Mouse (Mus musculus) embryonic facial prominence, embryonic 12.5 days (tissue): ENCODE results near the gene Ebf1. TPM values are rescaled to one million over a fixed set of nuclear protein-coding genes. Genes with fewer than 3 reads are reported as not detected.

Experiments used
- ATAC-seq: fragments of 200-750 bp; cut with Nextera tagmentation; 2 replicates; pipeline ENCODE4 v1.8.0; 2017; ENCODE audit not compliant: insufficient number of reproducible peaks, insufficient read depth, low FRiP score, low TSS enrichment
- H3K27ac ChIP-seq: fragments of 300-500 bp; sonication (generic); 2 replicates; pipeline ENCODE4 v1.5.1; 2016; ENCODE audit warnings: mild to moderate bottlenecking
- H3K27me3 ChIP-seq: fragments of 300-500 bp; sonication (generic); 2 replicates; pipeline ENCODE4 v1.6.1; 2016; ENCODE audit warnings: mild to moderate bottlenecking, moderate library complexity
- H3K36me3 ChIP-seq: fragments of 300-500 bp; sonication (generic); 2 replicates; pipeline ENCODE4 v1.6.1; 2016; ENCODE audit warnings: mild to moderate bottlenecking
- H3K4me1 ChIP-seq: fragments of 300-500 bp; sonication (generic); 2 replicates; pipeline ENCODE4 v1.6.1; 2016
- H3K4me2 ChIP-seq: fragments of 300-500 bp; sonication (generic); replicated peaks from 2 replicates; pipeline ENCODE4 v1.6.1; 2016; ENCODE audit warnings: mild to moderate bottlenecking, moderate library complexity
- H3K4me3 ChIP-seq: fragments of 300-500 bp; sonication (generic); 2 replicates; pipeline ENCODE4 v1.5.1; 2016; ENCODE audit warnings: mild to moderate bottlenecking
- H3K9ac ChIP-seq: fragments of 300-500 bp; sonication (generic); 2 replicates; pipeline ENCODE4 v1.6.1; 2016; ENCODE audit warnings: mild to moderate bottlenecking, moderate library complexity
- H3K9me3 ChIP-seq: fragments of 300-500 bp; sonication (generic); 2 replicates; pipeline ENCODE4 v1.6.1; 2016; ENCODE audit warnings: mild to moderate bottlenecking, moderate library complexity
- WGBS: fragments of 180-500 bp; shearing (Covaris S2); methylation state at CpG from one replicate; pipeline ENCODE4 v1.1.7; 2016; 5-methylcytosine and 5-hydroxymethylcytosine counted together
- polyA plus RNA-seq: library from polyadenylated mRNA; unstranded; fragments of >200 nt; fragmentation: Nextera tagmentation; extraction: Ambion mirVana; gene quantifications from 2 replicates; pipeline ENCODE4 v1.2.1, GENCODE M21; 2016

The Ebf1 gene
- polyA plus RNA-seq, 1 experiment from 2014 or later: 66.2 TPM

- Histone ChIP-seq H3K9me3 (no peaks in the 10 kb centered on the region), H3K36me3 (no peaks in the 10 kb centered on the region), H3K4me2 (no peak overlapping the region), H3K27me3 (no peaks in the 10 kb centered on the region), H3K9ac (no peak overlapping the region), H3K4me1 (peaks cover 33% of the 10 kb centered on the region), H3K27ac (no peak overlapping the region), H3K4me3 (no peak overlapping the region)
- no peak for ATAC-seq
- WGBS: 83% methylated on average over 7 of the region's 7 CpGs
Observed at GRCm38 (mm10) chr11:44804046-44804445, 186.9 kb downstream of the Ebf1 start.

- 13% methylated on average over 11 of the region's 11 CpGs for WGBS
- Histone ChIP-seq H3K36me3 (no peaks in the 10 kb centered on the region), H3K9ac (no peak overlapping the region), H3K4me3 (no peak overlapping the region), H3K27ac (peak overlapping the region; percentile 18), H3K4me2 (peak overlapping the region; percentile 13), H3K9me3 (no peaks in the 10 kb centered on the region), H3K4me1 (peaks cover 15% of the 10 kb centered on the region), H3K27me3 (no peaks in the 10 kb centered on the region)
- no peak for ATAC-seq
Observed at GRCm38 (mm10) chr11:44806589-44806988, 189.5 kb downstream of the Ebf1 start.

- ATAC-seq: no peak
- Histone ChIP-seq H3K27me3 (no peaks in the 10 kb centered on the region), H3K4me1 (peaks cover 15% of the 10 kb centered on the region), H3K27ac (no peak overlapping the region), H3K9ac (no peak overlapping the region), H3K36me3 (no peaks in the 10 kb centered on the region), H3K4me3 (no peak overlapping the region), H3K4me2 (no peak overlapping the region), H3K9me3 (no peaks in the 10 kb centered on the region)
- 86% methylated on average over 4 of the region's 4 CpGs for WGBS
Observed at GRCm38 (mm10) chr11:44808855-44809546, 191.9 kb downstream of the Ebf1 start.

GRCm38 (mm10) chr11:44811007-44811406 is 193.9 kb downstream of the Ebf1 start:
- Histone ChIP-seq H3K9ac (no peak overlapping the region), H3K4me2 (no peak overlapping the region), H3K9me3 (no peaks in the 10 kb centered on the region), H3K27ac (no peak overlapping the region), H3K4me3 (no peak overlapping the region), H3K4me1 (peaks cover 10% of the 10 kb centered on the region), H3K27me3 (no peaks in the 10 kb centered on the region), H3K36me3 (no peaks in the 10 kb centered on the region)
- ATAC-seq: no peak
- WGBS: 67% methylated on average over 6 of the region's 6 CpGs

- no peaks in the 10 kb centered on the region for H3K36me3 ChIP-seq
- WGBS: 90% methylated on average over 5 of the region's 5 CpGs
- no peaks in the 10 kb centered on the region for H3K9me3 ChIP-seq
- 0 out of 2 replicates have a peak, but pooled peaks cover 2% of the 10 kb centered on the region for H3K4me1 ChIP-seq
- ATAC-seq: no peak
- no peak overlapping the region for H3K4me2 ChIP-seq
- no peak overlapping the region for H3K9ac ChIP-seq
- H3K4me3 ChIP-seq: no peak overlapping the region
- H3K27ac ChIP-seq: no peak overlapping the region
- H3K27me3 ChIP-seq: no peaks in the 10 kb centered on the region
Observed at GRCm38 (mm10) chr11:44812193-44812746, 195.2 kb downstream of the Ebf1 start.

- H3K9ac ChIP-seq: no peak overlapping the region
- H3K27me3 ChIP-seq: no peaks in the 10 kb centered on the region
- H3K9me3 ChIP-seq: no peaks in the 10 kb centered on the region
- WGBS: 81% methylated on average over 7 of the region's 7 CpGs
- H3K36me3 ChIP-seq: no peaks in the 10 kb centered on the region
- H3K4me2 ChIP-seq: no peak overlapping the region
- H3K27ac ChIP-seq: no peak overlapping the region
- H3K4me3 ChIP-seq: no peak overlapping the region
- no peak for ATAC-seq
- 0 out of 2 replicates have a peak, but pooled peaks cover 2% of the 10 kb centered on the region for H3K4me1 ChIP-seq
Observed at GRCm38 (mm10) chr11:44813534-44813933, 196.4 kb downstream of the Ebf1 start.

- H3K4me2 ChIP-seq: no peak overlapping the region
- no peak overlapping the region for H3K27ac ChIP-seq
- H3K36me3 ChIP-seq: no peaks in the 10 kb centered on the region
- H3K4me1 ChIP-seq: 0 out of 2 replicates have a peak, but pooled peaks cover 2% of the 10 kb centered on the region
- no peak overlapping the region for H3K4me3 ChIP-seq
- H3K9ac ChIP-seq: no peak overlapping the region
- H3K9me3 ChIP-seq: no peaks in the 10 kb centered on the region
- WGBS: 79% methylated on average over 5 of the region's 5 CpGs
- ATAC-seq: no peak
- no peaks in the 10 kb centered on the region for H3K27me3 ChIP-seq
Observed at GRCm38 (mm10) chr11:44814847-44815246, 197.7 kb downstream of the Ebf1 start.

GRCm38 (mm10) chr11:44815991-44816390 is 198.9 kb downstream of the Ebf1 start:
- no peak for ATAC-seq
- Histone ChIP-seq H3K4me3 (no peak overlapping the region), H3K4me1 (0 out of 2 replicates have a peak, but pooled peaks cover 2% of the 10 kb centered on the region), H3K9ac (no peak overlapping the region), H3K36me3 (no peaks in the 10 kb centered on the region), H3K4me2 (no peak overlapping the region), H3K27me3 (no peaks in the 10 kb centered on the region), H3K9me3 (no peaks in the 10 kb centered on the region), H3K27ac (no peak overlapping the region)
- WGBS: 79% methylated on average over 4 of the region's 4 CpGs

- Histone ChIP-seq H3K36me3 (no peaks in the 10 kb centered on the region), H3K4me2 (no peak overlapping the region), H3K4me1 (no peaks in the 10 kb centered on the region), H3K27me3 (no peaks in the 10 kb centered on the region), H3K9ac (no peak overlapping the region), H3K9me3 (no peaks in the 10 kb centered on the region), H3K27ac (no peak overlapping the region), H3K4me3 (no peak overlapping the region)
- ATAC-seq: no peak
Observed at GRCm38 (mm10) chr11:44822312-44822711, 205.2 kb downstream of the Ebf1 start.

GRCm38 (mm10) chr11:44832227-44832939 is 215.3 kb downstream of the Ebf1 start:
- Histone ChIP-seq H3K4me2 (peak overlapping the region; percentile 40), H3K4me3 (0 out of 2 replicates have a peak overlapping the region, but pooled peaks have one; percentile 3), H3K4me1 (peaks cover 29% of the 10 kb centered on the region), H3K27ac (peak overlapping the region; percentile 38; the same call in 1 of the 2 replicates), H3K36me3 (no peaks in the 10 kb centered on the region), H3K9me3 (no peaks in the 10 kb centered on the region), H3K27me3 (peaks cover 6% of the 10 kb centered on the region; the same call in 1 of the 2 replicates), H3K9ac (no peak overlapping the region)
- 0 out of 2 replicates have a peak, but pooled peaks have one; percentile 35 for ATAC-seq
- 9% methylated on average over 14 of the region's 14 CpGs for WGBS

- peak overlapping the region; percentile 17; the same call in 1 of the 2 replicates for H3K4me3 ChIP-seq
- H3K27ac ChIP-seq: peak overlapping the region; percentile 38
- no peaks in the 10 kb centered on the region for H3K9me3 ChIP-seq
- H3K36me3 ChIP-seq: no peaks in the 10 kb centered on the region
- WGBS: 2% methylated on average over 4 of the region's 4 CpGs
- H3K4me2 ChIP-seq: peak overlapping the region; percentile 40
- no peak overlapping the region for H3K9ac ChIP-seq
- peaks cover 6% of the 10 kb centered on the region; the same call in 1 of the 2 replicates for H3K27me3 ChIP-seq
- peaks cover 29% of the 10 kb centered on the region for H3K4me1 ChIP-seq
- no peak for ATAC-seq
Observed at GRCm38 (mm10) chr11:44832940-44833254, 215.8 kb downstream of the Ebf1 start.
